Mouse (Mus musculus): Measurements from ENCODE around the gene Irak1. TPM values are rescaled to one million over a fixed set of nuclear protein-coding genes. Genes with fewer than 3 reads are reported as not detected.

Gene Irak1
- total RNA-seq (2015) (74.6 and 83.9 TPM in 2 replicates), total RNA-seq (2017) (53.9 and 57.1 TPM in 2 replicates)

- ATAC-seq (replicated peaks; ENCODE audit: poor library complexity): peak; percentile 95
Measured at GRCm38 (mm10) chrX:74023188-74024049, at the start of gene Irak1. Irak1 (minus strand) TSS chrX:74023918.

- no peak for ATAC-seq (replicated peaks; ENCODE audit: poor library complexity)
Measured at GRCm38 (mm10) chrX:74070794-74071193, 47.1 kb upstream of the Irak1 start.

- ATAC-seq (replicated peaks; ENCODE audit: poor library complexity): no peak
Measured at GRCm38 (mm10) chrX:74067891-74068290, 44.2 kb upstream of the Irak1 start.

- 0 out of 2 replicates have a peak, but pooled peaks have one; percentile 6 for ATAC-seq (replicated peaks; ENCODE audit: poor library complexity)
Measured at GRCm38 (mm10) chrX:74045107-74045506, 21.4 kb upstream of the Irak1 start.

- no peak for ATAC-seq (replicated peaks; ENCODE audit: poor library complexity)
Measured at GRCm38 (mm10) chrX:74037702-74038375, 14.1 kb upstream of the Irak1 start.

GRCm38 (mm10) chrX:74030000-74030399 lies 6.3 kb upstream of the Irak1 start:
- no peak for ATAC-seq (replicated peaks; ENCODE audit: poor library complexity)

GRCm38 (mm10) chrX:74022795-74023187 lies 927 bp downstream of the Irak1 start:
- no peak for ATAC-seq (replicated peaks; ENCODE audit: poor library complexity)

GRCm38 (mm10) chrX:74014597-74014996 lies 9.1 kb downstream of the Irak1 start:
- ATAC-seq (replicated peaks; ENCODE audit: poor library complexity): no peak

- ATAC-seq (replicated peaks; ENCODE audit: poor library complexity): no peak
Measured at GRCm38 (mm10) chrX:74008063-74008462, 15.7 kb downstream of the Irak1 start.

- no peak for ATAC-seq (replicated peaks; ENCODE audit: poor library complexity)
Measured at GRCm38 (mm10) chrX:74006401-74006800, 17.3 kb downstream of the Irak1 start.

- ATAC-seq (replicated peaks; ENCODE audit: poor library complexity): no peak
Measured at GRCm38 (mm10) chrX:74003644-74004043, 20.1 kb downstream of the Irak1 start.

GRCm38 (mm10) chrX:74001024-74001423 lies 22.7 kb downstream of the Irak1 start:
- ATAC-seq (replicated peaks; ENCODE audit: poor library complexity): no peak

GRCm38 (mm10) chrX:73998911-73999869 lies 24.5 kb downstream of the Irak1 start:
- peak; percentile 99 for ATAC-seq (replicated peaks; ENCODE audit: poor library complexity)

GRCm38 (mm10) chrX:73977783-73978182 lies 45.9 kb downstream of the Irak1 start:
- no peak for ATAC-seq (replicated peaks; ENCODE audit: poor library complexity)

- no peak for ATAC-seq (replicated peaks; ENCODE audit: poor library complexity)
Measured at GRCm38 (mm10) chrX:73976283-73976682, 47.4 kb downstream of the Irak1 start.

- ATAC-seq (replicated peaks; ENCODE audit: poor library complexity): no peak
Measured at GRCm38 (mm10) chrX:73972774-73973173, 50.9 kb downstream of the Irak1 start.

GRCm38 (mm10) chrX:73970781-73971180 lies 52.9 kb downstream of the Irak1 start:
- no peak for ATAC-seq (replicated peaks; ENCODE audit: poor library complexity)

- ATAC-seq (replicated peaks; ENCODE audit: poor library complexity): no peak
Measured at GRCm38 (mm10) chrX:73969729-73970128, 54.0 kb downstream of the Irak1 start.

GRCm38 (mm10) chrX:73969167-73969566 lies 54.6 kb downstream of the Irak1 start:
- ATAC-seq (replicated peaks; ENCODE audit: poor library complexity): no peak

- peak; percentile 56 for ATAC-seq (replicated peaks; ENCODE audit: poor library complexity)
Measured at GRCm38 (mm10) chrX:73967177-73968075, 56.3 kb downstream of the Irak1 start.
